Mouse (Mus musculus) hindbrain, embryonic 10.5 days (tissue): ENCODE results near the gene Lman2. TPM values are rescaled to one million over a fixed set of nuclear protein-coding genes. Genes with fewer than 3 reads are reported as not detected.

Experiments used
- DNase-seq: peaks from one replicate; pipeline ENCODE4 v3.0.0-alpha.2; 2017; ENCODE audit warnings: low spot score
- H3K27ac ChIP-seq: fragments of 300-500 bp; sonication (generic); 2 replicates; pipeline ENCODE4 v1.5.1; 2016; ENCODE audit warnings: mild to moderate bottlenecking, moderate library complexity
- H3K27me3 ChIP-seq: fragments of 300-500 bp; sonication (generic); 2 replicates; pipeline ENCODE4 v1.6.1; 2016; ENCODE audit warnings: mild to moderate bottlenecking; ENCODE audit not compliant: poor library complexity, insufficient read depth, severe bottlenecking
- H3K36me3 ChIP-seq: fragments of 300-500 bp; sonication (generic); 2 replicates; pipeline ENCODE4 v1.6.1; 2016; ENCODE audit warnings: mild to moderate bottlenecking, moderate library complexity
- H3K4me1 ChIP-seq: fragments of 300-500 bp; sonication (generic); replicated peaks from 2 replicates; pipeline ENCODE4 v1.6.1; 2016; ENCODE audit warnings: mild to moderate bottlenecking
- H3K4me3 ChIP-seq: fragments of 300-500 bp; sonication (generic); 2 replicates; pipeline ENCODE4 v1.5.1; 2016; ENCODE audit warnings: mild to moderate bottlenecking, moderate library complexity
- H3K9me3 ChIP-seq: fragments of 300-500 bp; sonication (generic); 2 replicates; pipeline ENCODE4 v1.6.1; 2016; ENCODE audit warnings: mild to moderate bottlenecking, moderate library complexity
- WGBS: fragments of 180-500 bp; shearing (Covaris S2); methylation state at CpG from one replicate; pipeline ENCODE4 v1.1.7; 2016; 5-methylcytosine and 5-hydroxymethylcytosine counted together
- polyA plus RNA-seq: library from polyadenylated mRNA; unstranded; fragments of >200 nt; fragmentation: Nextera tagmentation; extraction: Ambion mirVana; gene quantifications from 2 replicates; pipeline ENCODE4 v1.2.1, GENCODE M21; 2016

Gene Lman2
- polyA plus RNA-seq, 1 experiment from 2014 or later, result 95.2 TPM

- peaks cover 100% of the 10 kb centered on the region for H3K36me3 ChIP-seq
- no peaks in the 10 kb centered on the region for H3K9me3 ChIP-seq
- no peak overlapping the region for H3K27ac ChIP-seq
- H3K4me3 ChIP-seq, result no peak overlapping the region
- DNase-seq, result no peak
- peaks cover 3% of the 10 kb centered on the region; the same call in 1 of the 2 replicates for H3K4me1 ChIP-seq
- no peaks in the 10 kb centered on the region for H3K27me3 ChIP-seq
- 86% methylated on average over 2 of the region's 2 CpGs for WGBS
Measured at GRCm38 (mm10) chr13:55314891-55315412, 47.6 kb downstream of the Lman2 start.

GRCm38 (mm10) chr13:55313051-55313450, 49.5 kb downstream of the Lman2 start:
- peaks cover 100% of the 10 kb centered on the region for H3K36me3 ChIP-seq

GRCm38 (mm10) chr13:55312028-55312630, 50.5 kb downstream of the Lman2 start:
- DNase-seq, result no peak
- no peak overlapping the region for H3K27ac ChIP-seq
- H3K4me3 ChIP-seq, result no peak overlapping the region
- H3K36me3 ChIP-seq, result peaks cover 100% of the 10 kb centered on the region
- no peaks in the 10 kb centered on the region for H3K9me3 ChIP-seq
- 94% methylated on average over 8 of the region's 8 CpGs for WGBS
- no peaks in the 10 kb centered on the region for H3K4me1 ChIP-seq
- no peaks in the 10 kb centered on the region for H3K27me3 ChIP-seq

More at GRCm38 (mm10) chr13:55313051-55313450, 49.5 kb downstream of the Lman2 start:
- 89% methylated on average over 9 of the region's 9 CpGs for WGBS
- Histone ChIP-seq H3K27ac (no peak overlapping the region), H3K4me3 (no peak overlapping the region), H3K4me1 (no peaks in the 10 kb centered on the region), H3K27me3 (no peaks in the 10 kb centered on the region), H3K9me3 (no peaks in the 10 kb centered on the region)
- DNase-seq, result no peak

GRCm38 (mm10) chr13:55300913-55301312, 61.7 kb downstream of the Lman2 start:
- no peak overlapping the region for H3K27ac ChIP-seq
- no peak overlapping the region for H3K4me3 ChIP-seq
- 92% methylated on average over 5 of the region's 5 CpGs for WGBS
- no peaks in the 10 kb centered on the region for H3K27me3 ChIP-seq
- H3K9me3 ChIP-seq, result no peaks in the 10 kb centered on the region
- DNase-seq, result no peak
- peaks cover 100% of the 10 kb centered on the region for H3K36me3 ChIP-seq
- no peaks in the 10 kb centered on the region for H3K4me1 ChIP-seq

GRCm38 (mm10) chr13:55296760-55297159, 65.8 kb downstream of the Lman2 start:
- no peak overlapping the region for H3K27ac ChIP-seq
- DNase-seq, result no peak
- no peaks in the 10 kb centered on the region for H3K27me3 ChIP-seq
- H3K4me3 ChIP-seq, result no peak overlapping the region
- H3K36me3 ChIP-seq, result peaks cover 99% of the 10 kb centered on the region
- no peaks in the 10 kb centered on the region for H3K9me3 ChIP-seq
- 95% methylated on average over 1 of the region's 1 CpGs for WGBS
- H3K4me1 ChIP-seq, result no peaks in the 10 kb centered on the region

Other genes with a start within 250 kb of the Lman2 start
- gene Gm17617, start 229.2 kb downstream of the Lman2 start, polyA plus RNA-seq, result not detected in 2 replicates
- 0.67 and 1.3 TPM in 2 replicates for gene Fgfr4, start 210.1 kb downstream of the Lman2 start, polyA plus RNA-seq
- gene Nsd1, start 153.0 kb downstream of the Lman2 start, polyA plus RNA-seq, result 69.3 and 73.9 TPM in 2 replicates
- gene Prelid1, start 42.3 kb downstream of the Lman2 start, polyA plus RNA-seq, result 510 and 522 TPM in 2 replicates
- 80.9 and 83.7 TPM in 2 replicates for gene Rab24, start 40.8 kb downstream of the Lman2 start, polyA plus RNA-seq
- gene Mxd3, start 33.0 kb downstream of the Lman2 start, polyA plus RNA-seq, result 25.2 and 33.7 TPM in 2 replicates
- 0.44 and 0.68 TPM in 2 replicates for gene Rgs14, start 6.9 kb upstream of the Lman2 start, polyA plus RNA-seq
- 0.22 TPM in 1 of 2 replicates, not detected in the other for gene Slc34a1, start 35.4 kb upstream of the Lman2 start, polyA plus RNA-seq
- not detected in 2 replicates for gene Pfn3, start 52.4 kb upstream of the Lman2 start, polyA plus RNA-seq
- 0.07 and 0.25 TPM in 2 replicates for gene F12, start 64.0 kb upstream of the Lman2 start, polyA plus RNA-seq
- gene Grk6, start 82.3 kb upstream of the Lman2 start, polyA plus RNA-seq, result 51.5 and 52.3 TPM in 2 replicates
- 0.69 and 1.0 TPM in 2 replicates for gene Prr7, start 101.5 kb upstream of the Lman2 start, polyA plus RNA-seq
- 420 and 518 TPM in 2 replicates for gene Dbn1, start 125.3 kb upstream of the Lman2 start, polyA plus RNA-seq
- 194 and 221 TPM in 2 replicates for gene Pdlim7, start 150.9 kb upstream of the Lman2 start, polyA plus RNA-seq
- 3.5 and 3.9 TPM in 2 replicates for gene Dok3, start 166.5 kb upstream of the Lman2 start, polyA plus RNA-seq
- gene Ddx41, start 173.9 kb upstream of the Lman2 start, polyA plus RNA-seq, result 85.2 and 88.2 TPM in 2 replicates
- gene Fam193b, start 208.3 kb upstream of the Lman2 start, polyA plus RNA-seq, result 63.7 and 64.3 TPM in 2 replicates
- gene Tmed9, start 210.9 kb upstream of the Lman2 start, polyA plus RNA-seq, result 102 and 112 TPM in 2 replicates
- gene B4galt7, start 237.1 kb upstream of the Lman2 start, polyA plus RNA-seq, result 32.2 and 39.9 TPM in 2 replicates